Mouse (Mus musculus) CH12.LX (cell line): Measurements from ENCODE around the gene Gm45837.

Experiments
- CHD1 ChIP-seq: IDR thresholded peaks from 2 replicates; pipeline ENCODE4 v1.6.1; 2012; ENCODE audit warnings: low read depth, low read length, improper control_type of control experiment, inconsistent platforms
- CTCF ChIP-seq, 2 experiments: IDR thresholded peaks in 1 of 2; conservative IDR thresholded peaks in 1 of 2; 2 replicates each; pipeline ENCODE4 v1.5.1; 2011 to 2012; ENCODE audit warnings: low read depth in 2 of 2, low read length in 2 of 2, improper control_type of control experiment in 1 of 2, inconsistent platforms in 1 of 2, mild to moderate bottlenecking in 1 of 2, moderate library complexity in 1 of 2
- EP300 ChIP-seq: IDR thresholded peaks from 2 replicates; pipeline ENCODE4 v1.6.1; 2011; ENCODE audit warnings: low read length, improper control_type of control experiment
- ETS1 ChIP-seq: conservative IDR thresholded peaks from 2 replicates; pipeline ENCODE4 v1.6.1; 2012; ENCODE audit warnings: low read depth, mild to moderate bottlenecking, inconsistent platforms, low read length, improper control_type of control experiment, moderate library complexity
- NELFE ChIP-seq: IDR thresholded peaks from 2 replicates; pipeline ENCODE4 v1.6.1; 2011; ENCODE audit warnings: low read depth, low read length, improper control_type of control experiment
- POLR2A ChIP-seq: IDR thresholded peaks from 2 replicates; pipeline ENCODE4 v1.6.1; 2011; ENCODE audit warnings: low read depth, mild to moderate bottlenecking, improper control_type of control experiment, low read length
- POLR2AphosphoS2 ChIP-seq: IDR thresholded peaks from 2 replicates; pipeline ENCODE4 v1.6.1; 2011; ENCODE audit warnings: low read depth, low read length, improper control_type of control experiment
- RAD21 ChIP-seq: IDR thresholded peaks from 2 replicates; pipeline ENCODE4 v1.6.1; 2011; ENCODE audit warnings: low read depth, mild to moderate bottlenecking, low read length, improper control_type of control experiment, moderate library complexity
- USF1 ChIP-seq: IDR thresholded peaks from 2 replicates; pipeline ENCODE4 v1.6.1; 2014; ENCODE audit warnings: low read depth, mild to moderate bottlenecking, inconsistent platforms, low read length, improper control_type of control experiment
- ZNF384 ChIP-seq: IDR thresholded peaks from 2 replicates; pipeline ENCODE4 v1.6.1; 2012; ENCODE audit warnings: low read depth, low read length, improper control_type of control experiment, inconsistent platforms

DNA sequence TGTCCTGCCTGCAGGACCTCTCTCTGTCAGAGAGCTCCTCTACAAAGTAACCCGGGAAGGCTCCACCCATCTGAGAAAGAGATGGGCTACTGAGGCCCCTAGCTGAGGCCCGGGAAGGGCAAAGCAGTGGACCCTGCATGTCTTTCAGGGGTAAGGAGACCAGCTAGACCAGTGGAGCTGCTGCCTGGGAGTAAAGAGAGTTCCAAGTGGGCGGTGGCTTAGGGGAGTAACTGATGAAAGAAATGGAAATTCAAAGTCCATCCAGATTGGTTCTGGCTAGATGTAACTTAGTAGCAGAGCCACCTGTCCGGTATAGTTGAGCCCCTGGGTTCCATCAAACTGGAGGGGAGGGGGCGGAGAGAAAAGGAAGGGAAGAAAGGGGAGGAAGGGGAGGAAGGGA, 123.7 kb downstream of the Gm45837 start:
- TF ChIP-seq CTCF (conservative IDR thresholded peaks at IDR 0.05 in 1 of 2, IDR thresholded peaks at IDR 0.05 in 1 of 2; ENCODE audit: low read depth in 2 of 2, low read length in 2 of 2), result no peak
- no peak for TF ChIP-seq POLR2AphosphoS2
- TF ChIP-seq POLR2A, result no peak
- TF ChIP-seq ZNF384, result no peak
- no peak for TF ChIP-seq USF1
- no peak for TF ChIP-seq EP300
- no peak for TF ChIP-seq NELFE
- no peak for TF ChIP-seq RAD21
- TF ChIP-seq CHD1, result no peak
- no peak for TF ChIP-seq ETS1
